Mouse (Mus musculus) lung, postnatal 4 days (tissue): ENCODE measurements around the gene Usp12.
"Not testable (repeated sequence)": the region's sequence is repeated elsewhere in the genome, so short reads cannot be mapped to it uniquely, and the experiment has no call there.

Source experiments
- DNase-seq, 2 experiments: peaks; one replicate each; pipeline ENCODE4 v3.0.0; 2021

The Usp12 gene

DNA sequence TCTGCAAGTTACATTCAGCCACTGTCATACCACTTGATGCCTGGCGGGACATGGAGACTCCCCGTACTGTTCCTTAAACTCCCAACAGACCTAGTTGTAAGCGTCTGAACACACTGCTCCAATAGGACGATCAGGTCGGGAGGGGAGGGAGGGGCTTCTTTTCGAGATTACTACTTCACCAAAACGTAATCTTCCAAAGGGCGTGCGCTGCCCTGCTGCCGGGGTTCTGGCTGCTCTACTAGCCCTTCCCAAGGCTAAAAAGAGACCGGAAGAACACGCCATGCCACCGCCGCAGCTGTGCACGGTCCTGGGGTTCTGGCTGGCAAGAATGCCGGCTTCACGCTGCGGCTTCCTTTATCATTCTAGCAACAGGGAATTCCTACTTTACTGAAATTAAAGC lies 58.5 kb downstream of the Usp12 start:
- DNase-seq, result no peak

DNA sequence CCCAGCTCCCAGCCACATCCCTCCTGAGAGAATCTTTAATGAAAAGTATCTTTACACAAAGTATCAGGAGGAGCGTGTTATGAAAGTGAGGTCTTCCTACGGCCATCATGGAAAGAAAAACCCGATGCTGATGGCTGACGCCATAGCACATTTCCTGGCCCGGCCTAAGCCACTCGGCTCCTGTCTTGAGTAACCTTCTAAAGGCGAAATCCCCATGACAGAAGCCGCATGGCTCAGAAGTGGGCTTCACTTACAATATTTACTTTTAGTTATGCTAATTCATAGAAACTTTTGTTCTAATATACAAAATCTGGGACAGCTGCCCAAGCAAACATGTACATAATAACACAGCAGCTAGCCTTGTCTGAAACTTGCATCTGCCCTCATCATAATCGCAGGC lies 59.8 kb downstream of the Usp12 start:
- DNase-seq, result not testable (repeated sequence)

DNA sequence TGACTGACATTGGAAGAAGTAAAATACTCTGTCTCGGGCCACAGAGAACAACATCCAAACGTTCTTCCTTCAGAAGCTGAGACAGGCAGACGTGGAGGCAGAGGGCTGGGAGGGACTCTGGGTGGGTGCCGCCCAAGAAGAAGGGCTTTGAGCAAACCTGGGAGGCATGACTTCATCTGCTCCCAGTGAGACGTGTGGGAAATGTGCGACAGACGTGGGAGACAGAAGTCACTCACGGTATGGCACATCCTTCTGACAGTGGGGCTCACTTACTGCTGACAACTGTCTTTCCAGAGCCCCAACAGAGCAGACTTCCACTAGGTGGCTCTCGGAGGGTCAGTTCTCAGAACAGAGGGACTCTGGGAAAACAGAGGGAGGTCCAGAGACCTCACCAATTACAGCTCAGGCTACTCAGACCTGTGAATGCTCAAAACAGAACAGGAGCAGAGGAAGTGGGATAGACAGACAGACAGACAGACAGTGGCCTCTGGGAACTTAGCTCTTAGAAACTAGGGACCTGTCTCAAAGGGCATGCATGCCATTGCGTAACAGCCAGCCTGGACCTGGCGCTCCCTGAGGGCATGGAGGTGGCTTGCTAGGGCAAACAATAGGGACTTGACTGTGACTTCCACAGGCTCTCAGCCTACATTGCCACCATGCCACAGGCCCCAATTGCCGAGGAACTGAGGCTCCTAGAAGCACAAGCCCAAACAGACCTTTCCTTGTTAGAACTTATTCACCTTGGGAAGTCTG lies 60.7 kb downstream of the Usp12 start:
- no peak for DNase-seq

DNA sequence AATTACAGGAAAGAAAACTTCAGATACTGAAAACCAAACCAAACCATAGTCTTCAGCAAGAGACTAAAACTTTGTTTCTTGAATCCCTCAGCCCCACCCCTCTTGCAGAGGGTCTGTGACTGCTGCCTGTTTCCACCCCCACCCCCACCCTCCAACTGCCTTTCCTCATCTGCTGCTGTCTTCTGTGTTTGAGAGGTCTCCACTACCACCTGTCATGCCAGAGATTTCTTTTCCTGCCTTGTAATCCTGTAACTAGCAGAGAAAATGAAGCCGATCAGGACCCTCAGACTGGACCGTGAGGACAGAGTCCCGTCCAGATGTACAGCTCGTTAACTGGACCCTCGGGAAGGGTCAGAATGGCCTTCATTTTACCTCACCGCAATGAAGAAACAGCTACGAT lies 61.4 kb downstream of the Usp12 start:
- no peak for DNase-seq

DNA sequence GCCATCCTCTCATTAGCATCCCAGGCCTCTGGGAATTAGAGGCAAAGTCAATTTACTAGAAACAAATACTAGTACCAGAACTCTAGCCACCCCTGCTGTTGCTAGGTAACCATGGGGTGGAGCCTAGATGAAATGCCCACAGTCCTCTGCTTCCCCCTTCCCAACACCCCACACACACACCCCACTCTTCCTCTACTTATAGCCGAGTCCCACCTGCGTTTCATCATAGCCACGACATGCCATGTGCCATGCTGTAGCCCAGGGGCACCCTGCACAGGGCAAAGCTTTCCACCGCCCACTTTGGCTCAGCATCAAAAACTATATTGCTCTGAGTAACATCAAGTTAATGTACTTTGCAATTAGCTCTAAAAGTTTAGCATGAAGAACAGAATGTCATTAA lies 67.8 kb downstream of the Usp12 start:
- no peak for DNase-seq

DNA sequence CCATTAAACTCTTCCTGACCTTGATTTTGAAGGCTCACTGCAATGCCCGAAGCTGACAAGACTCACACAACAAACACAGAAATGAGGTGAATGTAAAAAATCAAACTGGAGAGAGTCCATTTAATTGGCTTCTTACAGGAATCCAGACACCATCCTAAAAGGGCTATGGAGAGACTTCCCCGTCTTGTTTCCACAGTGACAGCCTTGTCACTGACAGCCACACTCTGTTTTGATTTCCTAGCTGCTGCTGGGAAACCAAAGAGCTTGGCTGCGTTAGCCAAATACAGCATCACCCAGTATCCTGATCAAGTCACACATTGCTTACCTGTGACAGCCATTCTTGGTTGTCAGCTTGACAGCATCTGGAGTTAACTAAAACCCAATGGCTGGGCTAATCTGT lies 69.8 kb downstream of the Usp12 start:
- no peak for DNase-seq

DNA sequence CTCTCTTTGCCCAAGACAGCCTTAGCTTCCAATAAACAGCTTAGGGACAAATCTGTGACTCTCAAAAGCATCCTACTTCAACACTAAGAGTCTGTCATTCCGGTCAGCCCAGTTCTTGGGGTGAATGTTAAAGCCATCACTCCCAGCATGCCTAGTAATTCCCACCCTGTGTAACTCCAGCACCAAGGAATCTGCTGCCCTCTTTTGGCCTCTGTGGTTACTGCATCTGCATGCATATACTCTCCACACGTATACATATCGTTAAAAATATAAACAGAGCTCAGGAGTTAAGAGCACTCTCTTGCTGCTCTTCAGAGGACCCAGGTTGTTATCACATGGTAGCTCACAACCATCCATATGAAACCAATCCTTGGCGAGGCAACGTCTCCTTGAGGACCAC lies 71.4 kb downstream of the Usp12 start:
- DNase-seq, result no peak

DNA sequence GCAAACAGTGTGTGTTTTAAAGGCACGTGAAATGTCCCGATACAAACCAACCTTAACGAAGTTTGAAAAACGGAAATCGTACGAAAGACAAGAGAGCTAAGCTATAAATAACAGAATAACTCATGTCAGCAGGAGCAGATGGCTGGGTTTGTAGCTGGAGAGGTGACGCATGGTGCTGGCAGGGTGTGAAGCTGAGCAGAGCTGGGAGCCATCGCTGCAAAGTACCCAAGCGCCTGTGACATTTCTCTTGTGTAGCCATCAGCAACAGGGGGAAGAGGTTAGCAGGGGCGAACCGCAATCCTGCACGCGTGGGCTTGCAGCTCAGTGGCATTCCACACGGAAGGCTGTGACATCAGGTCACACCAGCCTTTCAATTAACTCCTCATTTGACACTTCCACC lies 72.6 kb downstream of the Usp12 start:
- DNase-seq, result no peak

DNA sequence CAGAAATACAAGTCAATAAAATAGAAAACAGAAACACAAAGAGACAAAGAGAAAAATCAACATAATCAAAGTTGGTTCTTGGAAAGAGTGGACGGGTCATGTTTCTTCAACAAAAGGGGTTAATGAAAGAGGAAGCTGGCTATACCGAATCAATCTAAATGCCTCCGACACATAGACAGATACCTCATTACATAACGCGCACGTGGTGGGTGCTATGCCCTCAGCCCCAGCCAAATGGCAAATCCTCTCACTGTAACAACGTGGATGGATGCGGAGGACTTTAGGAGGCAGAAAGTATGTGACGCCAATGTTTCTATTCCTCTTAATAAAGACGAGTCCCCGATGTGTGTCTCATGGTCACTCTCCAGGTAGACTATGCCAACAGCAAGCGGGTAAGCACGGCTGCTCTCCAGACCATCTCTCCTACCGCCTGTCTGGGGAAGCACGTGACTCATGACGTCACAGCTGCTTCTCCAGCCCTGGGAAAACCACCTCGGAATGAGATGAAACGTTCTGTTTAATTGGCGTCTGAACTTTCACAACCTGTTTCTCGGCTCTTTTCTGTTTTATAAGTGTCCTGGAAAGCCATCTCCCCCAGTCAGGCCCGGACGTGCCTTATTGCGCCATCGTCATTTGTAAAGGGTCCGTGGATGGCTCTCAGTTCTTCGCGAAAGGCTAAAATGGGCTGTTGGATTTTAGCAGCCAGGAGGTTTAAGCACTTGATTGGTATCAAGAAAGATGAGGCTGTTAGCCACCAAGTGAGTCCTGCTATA lies 75.0 kb downstream of the Usp12 start:
- no peak for DNase-seq

DNA sequence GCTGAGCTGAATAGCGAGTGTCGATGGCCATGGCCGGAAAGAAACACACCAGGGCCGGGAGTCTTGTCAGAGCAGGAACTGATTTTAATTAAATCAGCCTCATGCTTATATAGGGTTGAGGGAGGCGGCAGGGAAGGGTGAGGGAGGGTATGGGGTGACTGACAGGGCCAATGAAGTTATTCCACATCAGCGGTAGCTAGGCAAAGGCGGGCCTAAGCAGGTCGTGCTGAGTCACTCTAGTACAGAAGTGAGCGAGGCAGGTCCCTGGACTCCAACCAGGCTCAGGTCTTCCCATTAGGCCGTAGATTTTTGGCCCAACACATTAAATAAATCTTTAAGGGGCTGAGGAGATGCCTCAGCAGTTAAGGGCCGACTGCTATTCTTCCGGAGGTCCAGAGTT lies 81.0 kb downstream of the Usp12 start:
- DNase-seq, result no peak

DNA sequence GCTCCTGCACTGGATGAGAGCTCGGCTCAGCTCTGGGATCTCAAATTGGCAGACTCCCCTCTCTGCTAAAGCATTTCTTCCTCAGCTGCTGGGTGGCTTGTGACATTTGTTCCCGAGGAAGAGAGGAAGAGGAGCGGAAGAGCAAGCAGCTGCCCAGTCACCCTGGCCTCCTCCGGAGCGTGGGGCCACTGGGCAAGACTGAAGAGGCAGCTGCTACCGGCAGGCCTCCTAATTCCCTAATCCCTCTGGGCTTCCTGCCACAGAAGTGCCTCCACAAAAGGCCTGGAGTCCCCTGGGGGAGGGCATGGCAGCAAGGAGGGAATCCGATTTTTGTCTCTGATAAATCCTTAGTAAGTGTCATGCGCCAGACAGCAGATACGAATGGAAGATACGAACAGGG lies 81.7 kb downstream of the Usp12 start:
- no peak for DNase-seq

DNA sequence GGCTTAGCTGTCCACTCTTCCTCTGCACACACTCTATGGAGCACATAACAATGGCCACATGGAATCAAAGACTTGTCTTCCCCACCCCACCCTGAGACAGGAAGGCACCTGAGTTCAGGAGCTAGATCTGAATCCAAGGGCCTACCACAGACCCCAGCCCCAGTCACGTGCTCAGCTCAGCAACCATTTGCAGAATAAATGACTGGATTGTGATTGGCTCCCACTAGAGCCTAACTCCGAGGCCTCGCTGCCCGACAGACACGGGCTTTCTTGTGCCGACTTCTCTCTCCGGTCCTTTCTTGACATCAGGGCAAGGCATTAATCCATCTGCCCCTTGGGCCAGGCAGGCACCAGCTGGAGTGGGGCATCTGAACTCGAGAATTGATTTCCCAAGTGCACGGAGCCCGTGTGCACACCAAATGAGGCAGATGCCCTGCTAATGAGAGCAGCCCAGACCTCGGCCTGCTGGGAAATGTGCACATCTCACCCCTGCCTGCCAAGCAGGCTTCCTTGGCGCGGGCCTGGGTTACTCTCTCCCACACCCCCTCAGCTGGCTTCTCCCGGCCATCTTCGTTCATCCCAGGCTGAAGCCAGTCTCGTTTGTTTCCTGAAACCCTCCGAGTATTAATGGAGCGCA lies 82.4 kb downstream of the Usp12 start:
- DNase-seq, result no peak

DNA sequence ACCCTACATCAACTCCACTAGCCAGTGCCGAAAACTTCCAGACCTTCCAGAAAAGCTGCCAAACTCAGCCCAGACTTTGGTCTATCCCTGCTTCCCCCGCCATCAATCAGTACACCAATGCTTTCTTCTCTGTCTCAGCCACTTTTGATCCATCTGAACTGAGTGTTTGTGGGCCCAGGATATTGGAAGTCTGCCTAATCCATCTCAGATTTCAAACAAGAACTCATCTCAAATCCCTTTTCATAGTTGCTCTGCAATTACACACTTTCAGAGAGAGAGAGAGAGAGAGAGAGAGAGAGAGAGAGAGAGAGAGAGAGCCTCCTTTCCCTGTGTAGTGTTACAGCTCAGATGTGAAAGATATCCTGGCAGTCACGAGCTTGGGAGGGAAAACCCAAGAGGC lies 85.4 kb downstream of the Usp12 start:
- no peak for DNase-seq

DNA sequence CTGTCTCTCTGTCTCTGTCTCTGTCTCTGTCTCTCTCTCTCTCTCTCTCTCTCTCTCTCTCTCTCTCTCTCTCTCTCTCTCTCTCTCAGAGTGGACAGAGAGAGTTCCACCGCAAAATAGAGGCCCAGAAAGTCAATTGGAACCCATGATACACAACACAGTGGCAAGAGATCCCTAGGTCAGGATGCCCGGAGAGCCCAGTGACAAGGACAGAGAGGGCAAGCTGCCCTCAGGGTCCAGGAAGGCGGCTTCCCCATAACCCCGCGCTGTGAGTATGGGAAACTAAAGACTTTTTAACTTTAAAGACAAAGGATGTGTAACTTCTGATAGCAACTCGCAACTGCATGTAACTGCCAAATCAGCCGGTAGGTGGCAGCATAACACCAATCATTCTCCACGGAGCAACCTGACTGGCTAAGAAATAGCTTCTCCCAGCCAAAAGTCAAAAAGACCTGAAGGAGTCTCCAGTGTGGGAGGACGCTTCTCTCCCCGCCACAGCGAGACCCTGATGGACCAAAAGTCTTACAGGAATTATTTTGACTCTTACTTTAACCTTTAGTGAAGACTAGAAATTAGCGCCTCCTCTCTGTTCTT lies 88.9 kb downstream of the Usp12 start:
- peak; percentile 80 to 91 for DNase-seq

DNA sequence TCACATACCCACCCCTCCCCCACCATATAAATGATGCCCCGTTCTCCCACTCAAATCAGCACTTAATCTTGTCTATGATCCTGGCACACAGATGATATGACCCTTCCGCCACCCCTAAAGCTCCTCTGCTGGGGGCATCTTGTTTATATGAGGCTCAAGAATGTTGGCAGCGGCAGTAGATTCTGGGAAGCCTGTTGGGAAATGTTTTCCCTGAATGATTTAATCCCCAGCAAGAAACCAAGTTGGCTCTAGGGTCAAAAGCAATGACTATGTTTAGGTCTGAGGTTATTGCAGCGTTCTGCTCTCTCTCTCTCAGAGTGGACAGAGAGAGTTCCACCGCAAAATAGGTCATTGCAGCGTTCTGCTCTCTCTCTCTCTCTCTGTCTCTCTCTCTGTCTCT lies 89.4 kb downstream of the Usp12 start:
- no peak for DNase-seq

DNA sequence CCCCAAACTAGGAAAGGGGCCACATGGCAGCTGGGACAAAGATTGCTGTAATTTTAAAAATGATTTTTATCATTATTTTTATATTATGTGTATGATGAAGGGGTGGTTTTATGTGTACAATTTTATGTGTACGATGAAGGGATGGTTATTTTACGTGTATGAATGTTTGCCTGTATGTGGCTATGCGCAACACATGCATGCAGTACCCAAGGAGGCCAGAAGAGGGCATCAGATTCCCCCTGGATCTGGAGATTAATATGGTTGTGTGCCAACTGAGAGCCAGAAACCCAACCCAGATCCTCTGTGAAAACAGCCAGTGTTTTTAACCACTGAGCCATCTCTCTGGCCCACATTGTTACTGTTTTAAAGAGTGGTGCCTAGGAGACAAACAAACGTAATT lies 90.6 kb downstream of the Usp12 start:
- DNase-seq, result no peak

DNA sequence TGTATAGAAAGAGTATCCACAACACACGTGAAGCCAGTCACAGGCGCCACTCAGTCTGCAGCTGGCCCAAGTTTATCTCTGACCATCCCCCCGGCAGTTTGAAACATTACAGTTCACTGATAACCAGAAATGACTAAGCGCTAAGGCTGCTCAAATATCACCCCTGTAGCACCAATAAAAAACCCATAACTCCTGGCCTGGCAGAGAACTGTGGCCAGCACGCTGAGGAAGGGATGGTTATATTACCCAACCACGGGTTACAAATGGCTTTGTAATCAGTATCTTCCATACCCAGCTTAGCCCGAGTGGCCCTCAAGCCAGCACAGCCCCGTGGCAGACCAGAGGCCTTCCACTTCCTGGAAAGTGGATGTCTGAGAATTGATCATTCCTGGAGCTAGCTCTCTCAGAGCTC lies 91.1 kb downstream of the Usp12 start:
- DNase-seq, result no peak

DNA sequence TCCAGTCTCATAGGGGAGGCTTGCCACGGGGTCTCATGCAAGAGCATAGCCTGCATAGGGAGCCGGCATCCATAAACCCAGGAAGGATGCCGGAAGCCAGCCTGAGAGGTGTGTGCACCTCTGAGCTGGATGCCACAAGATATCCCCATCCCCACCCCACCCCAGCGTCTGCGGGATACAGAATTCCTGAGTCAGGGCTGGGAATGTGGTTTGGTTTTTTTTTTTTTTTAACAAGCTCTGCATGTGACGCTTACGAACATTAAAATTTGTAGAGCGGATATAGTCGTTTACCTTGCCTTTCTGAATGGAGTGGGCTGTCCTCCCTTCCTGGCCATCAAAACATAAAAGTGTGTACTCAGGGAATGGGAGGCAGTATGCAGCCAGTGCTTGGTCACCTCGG lies 94.7 kb downstream of the Usp12 start:
- DNase-seq, result no peak

DNA sequence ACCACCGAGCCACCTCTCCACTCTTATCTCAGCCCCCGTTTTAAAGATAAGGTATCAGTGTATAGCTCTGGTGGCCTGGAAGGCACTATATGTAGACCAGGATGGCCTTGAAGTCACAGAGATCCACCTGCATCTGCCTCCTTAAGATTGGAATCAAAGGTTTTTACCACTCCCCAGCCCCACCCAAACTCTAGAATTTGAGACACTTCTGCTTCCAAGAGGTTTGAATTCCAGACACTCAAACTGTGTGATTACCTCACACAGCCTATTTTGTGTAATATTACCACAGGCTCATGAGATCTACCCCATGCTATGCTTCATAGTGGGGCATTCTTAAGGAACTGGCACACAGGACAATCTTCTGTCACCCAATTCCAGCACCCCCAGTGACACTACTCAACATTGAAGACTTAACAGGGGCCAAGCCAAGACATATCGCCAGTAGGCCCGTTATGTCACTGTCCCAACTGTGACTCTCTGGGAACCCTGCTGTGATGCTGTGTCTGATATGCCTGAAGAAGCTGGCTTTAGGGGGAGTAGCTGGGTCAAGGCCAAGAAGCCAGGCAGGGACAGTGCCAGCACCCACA lies 95.3 kb downstream of the Usp12 start:
- DNase-seq, result no peak

DNA sequence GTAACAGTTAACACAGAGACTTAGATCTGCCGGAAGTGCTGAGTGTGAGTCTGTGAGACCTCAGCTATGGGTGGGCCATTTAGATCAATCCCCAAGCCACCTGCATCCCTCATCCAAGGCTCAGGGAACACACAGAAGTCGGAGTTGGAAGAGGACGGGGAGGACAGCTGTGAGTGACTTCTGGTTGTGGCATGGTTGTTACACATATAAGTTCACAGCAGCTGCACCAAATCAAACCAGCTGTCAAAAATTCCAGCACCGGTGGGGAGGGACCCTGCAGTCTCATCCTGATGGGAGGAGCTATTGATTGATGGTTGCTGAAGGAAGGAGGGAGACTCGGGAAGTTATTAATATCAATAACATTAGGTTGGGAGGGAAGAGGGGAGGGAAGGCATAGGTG lies 99.3 kb downstream of the Usp12 start:
- DNase-seq, result no peak

DNA sequence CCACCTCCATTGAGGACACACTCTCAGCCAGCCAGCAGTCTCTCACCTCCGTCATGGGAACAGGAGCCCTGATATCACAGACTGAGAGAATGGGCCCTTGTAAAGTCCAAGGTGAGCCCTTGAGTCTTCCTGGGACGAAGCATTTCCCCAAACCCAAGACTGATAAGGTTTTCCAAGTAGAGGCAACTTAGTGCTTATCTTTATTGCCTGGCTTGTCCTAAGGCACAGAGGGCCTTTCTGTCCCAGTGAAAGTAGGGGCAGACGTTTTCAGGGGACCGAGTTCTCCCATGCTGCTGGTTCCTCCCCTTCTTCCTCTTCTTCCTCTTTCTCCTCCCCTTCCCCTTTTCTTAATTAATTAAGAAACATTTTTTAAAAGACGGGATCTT lies 101.8 kb downstream of the Usp12 start:
- no peak for DNase-seq

DNA sequence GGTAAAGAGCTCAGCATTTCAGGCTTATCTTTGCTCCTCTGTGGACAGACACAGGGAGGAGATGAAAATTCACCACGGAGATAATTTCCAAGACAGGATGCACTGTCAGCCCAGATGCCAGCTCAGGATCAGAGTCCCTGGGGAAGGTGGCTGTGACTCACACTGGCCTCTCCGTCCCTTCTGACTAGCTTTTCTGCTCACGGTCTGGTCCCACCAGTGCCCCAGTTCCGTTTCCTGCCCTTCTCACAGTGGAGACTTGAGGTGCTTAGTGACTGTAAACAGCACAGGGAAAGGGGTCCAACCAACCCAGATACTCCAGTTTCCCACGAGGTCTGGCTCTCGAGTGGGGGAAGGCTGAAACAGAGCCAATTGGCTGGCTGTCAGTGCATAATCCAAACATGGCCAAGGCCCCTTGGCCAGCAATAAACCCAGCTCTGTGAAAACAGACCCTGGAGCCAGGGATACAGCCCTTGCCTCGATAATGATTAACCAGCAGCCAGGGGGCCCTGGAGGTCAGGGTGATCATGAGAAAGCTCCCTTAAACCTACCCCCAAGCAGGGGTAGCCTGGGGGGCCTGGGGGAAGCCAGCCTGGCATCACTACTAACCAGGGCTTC lies 102.3 kb downstream of the Usp12 start:
- DNase-seq, result peak; percentile 71 to 86

DNA sequence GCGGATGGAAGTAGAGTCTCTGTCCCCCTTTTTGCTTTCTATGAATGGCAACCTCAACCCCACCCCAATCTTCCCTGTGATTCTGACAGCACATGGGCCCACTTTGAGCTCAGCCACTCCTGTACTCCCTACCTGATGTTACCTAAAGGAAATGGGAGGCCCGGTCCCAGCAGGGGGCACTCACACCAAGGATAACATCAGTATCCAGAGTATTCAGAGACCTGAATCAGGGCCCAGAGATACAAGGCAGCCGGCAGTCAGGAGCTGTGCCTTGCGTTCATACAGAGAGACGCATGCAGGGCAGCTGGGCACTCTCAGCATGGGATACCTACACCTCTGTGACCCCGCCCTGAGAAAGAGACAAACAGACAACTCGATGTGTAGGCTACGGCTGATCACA lies 103.1 kb downstream of the Usp12 start:
- no peak for DNase-seq
